Mouse (Mus musculus): ENCODE data around the gene Ccng2. TPM values are rescaled to one million over a fixed set of nuclear protein-coding genes. Genes with fewer than 3 reads are reported as not detected.
A peak's percentile ranks its signal among the peaks of the same experiment; 100 is the strongest.

Gene Ccng2
- 14.5 and 16.1 TPM in 2 replicates for total RNA-seq (2014; rRNA removed)
- polyA plus RNA-seq (2012; rRNA removed), result 9.2 and 11.7 TPM in 2 replicates

DNA sequence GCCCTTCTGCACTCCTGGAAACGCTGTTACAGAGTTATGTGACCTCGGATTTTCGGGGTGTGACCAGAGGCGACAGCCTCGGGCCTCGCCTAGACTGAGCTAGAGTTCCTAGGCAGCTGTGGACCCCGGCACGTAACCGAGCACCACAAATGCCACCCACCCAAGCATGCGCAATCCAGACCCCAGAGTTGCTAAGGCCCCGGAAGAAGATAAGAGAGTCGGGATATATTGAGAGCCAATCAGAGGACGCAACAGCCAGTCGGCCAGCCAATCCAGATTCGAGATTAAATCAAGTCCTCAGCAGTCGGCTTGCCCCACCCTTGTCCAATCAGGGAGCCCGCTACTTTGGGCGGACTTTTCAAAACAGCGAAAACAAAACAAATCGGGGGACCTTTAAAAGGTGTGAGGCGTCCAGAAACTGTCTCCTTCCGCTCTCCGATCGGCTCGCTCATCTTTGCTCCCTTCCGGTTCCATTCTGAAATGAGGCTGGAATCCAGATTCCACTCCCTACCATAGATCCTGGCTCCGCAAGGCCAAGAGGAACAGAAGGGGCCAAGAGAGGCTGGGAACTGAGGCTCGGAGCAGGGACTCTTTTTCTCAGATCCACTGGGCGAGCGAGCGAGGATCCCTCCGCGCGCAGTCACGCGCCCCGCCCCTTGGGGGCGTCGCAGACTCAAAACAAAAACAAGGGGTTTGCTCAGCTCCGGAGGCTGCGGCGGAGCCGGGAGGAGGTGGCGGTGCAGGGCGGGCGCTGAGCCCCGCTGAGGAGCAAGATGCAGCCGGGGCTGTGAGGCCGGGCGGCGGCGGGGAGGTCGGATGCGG is at the start of gene Ccng2:
Gene Ccng2 (plus strand): TSS at position 375 of the 822 bp plus-strand sequence.
- 1% methylated on average over 54 of the region's 54 CpGs for WGBS
- Histone ChIP-seq H3K27ac (replicated peaks; ENCODE audit: insufficient read depth, low read depth, low read length) (peak within 1 kb of the TSS; percentile 92), H3K4me1 (ENCODE audit: control insufficient read depth, insufficient read depth, low read length) (no peaks in the 10 kb centered on the region), H3K79me2 (ENCODE audit: control insufficient read depth, insufficient read depth, low read length) (peaks cover 2% of the 10 kb centered on the region; the same call in 1 of the 2 replicates), H3K27me3 (ENCODE audit: control insufficient read depth, insufficient read depth, low read length) (no peaks in the 10 kb centered on the region), H3K36me3 (ENCODE audit: control insufficient read depth, insufficient read depth, low read length) (peaks cover 12% of the 10 kb centered on the region), H3K9ac (ENCODE audit: low read depth, low read length) (peak within 1 kb of the TSS; percentile 90), H3K4me3 (ENCODE audit: insufficient read depth, low read depth, low read length) (peak within 1 kb of the TSS; percentile 93)
- DNase-seq (ENCODE audit: extremely low read depth, low read depth, low spot score), result peak; percentile 97
- peak; percentile 97 for TF ChIP-seq POLR2A (IDR thresholded peaks at IDR 0.05; ENCODE audit: extremely low read depth, insufficient read depth, low read length)
- no peak for TF ChIP-seq CTCF (IDR thresholded peaks at IDR 0.05; ENCODE audit: low read depth, low read length)

- H3K4me1 ChIP-seq (ENCODE audit: control insufficient read depth, insufficient read depth, low read length), result no peaks in the 10 kb centered on the region
- no peak overlapping the region for H3K4me3 ChIP-seq (ENCODE audit: insufficient read depth, low read depth, low read length)
- H3K79me2 ChIP-seq (ENCODE audit: control insufficient read depth, insufficient read depth, low read length), result no peaks in the 10 kb centered on the region
- 86% methylated on average over 3 of the region's 3 CpGs for WGBS
- H3K27me3 ChIP-seq (ENCODE audit: control insufficient read depth, insufficient read depth, low read length), result no peaks in the 10 kb centered on the region
- no peaks in the 10 kb centered on the region for H3K36me3 ChIP-seq (ENCODE audit: control insufficient read depth, insufficient read depth, low read length)
- no peak overlapping the region for H3K9ac ChIP-seq (ENCODE audit: low read depth, low read length)
- no peak for TF ChIP-seq CTCF (IDR thresholded peaks at IDR 0.05; ENCODE audit: low read depth, low read length)
- no peak overlapping the region for H3K27ac ChIP-seq (replicated peaks; ENCODE audit: insufficient read depth, low read depth, low read length)
- DNase-seq (ENCODE audit: extremely low read depth, low read depth, low spot score), result no peak
Measured at GRCm38 (mm10) chr5:93218375-93218774, 48.7 kb upstream of the Ccng2 start.

DNA sequence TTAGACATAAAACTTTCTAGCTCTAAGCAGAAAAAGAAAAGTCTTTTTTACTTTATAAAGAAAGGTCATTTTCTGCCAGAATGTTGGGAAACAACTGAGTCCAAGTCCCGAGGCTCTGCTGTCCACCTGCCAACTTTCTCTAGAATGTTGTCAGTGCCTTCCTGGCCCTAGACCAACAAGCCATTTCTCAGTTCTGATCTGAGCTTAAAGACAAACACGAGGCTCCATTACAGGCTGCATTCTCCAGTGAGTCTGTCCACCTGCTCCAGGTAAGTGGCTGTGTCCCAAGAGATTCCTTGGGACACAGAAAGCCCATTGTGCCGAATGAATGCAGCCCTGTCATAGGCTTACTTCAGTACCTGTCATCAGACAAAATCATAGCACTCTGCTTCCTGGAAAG is 45.4 kb upstream of the Ccng2 start:
- H3K27me3 ChIP-seq (ENCODE audit: control insufficient read depth, insufficient read depth, low read length), result no peaks in the 10 kb centered on the region
- no peak overlapping the region for H3K4me3 ChIP-seq (ENCODE audit: insufficient read depth, low read depth, low read length)
- DNase-seq (ENCODE audit: extremely low read depth, low read depth, low spot score), result peak; percentile 59
- WGBS, result 33% methylated on average over 3 of the region's 3 CpGs
- H3K9ac ChIP-seq (ENCODE audit: low read depth, low read length), result no peak overlapping the region
- no peak for TF ChIP-seq POLR2A (IDR thresholded peaks at IDR 0.05; ENCODE audit: extremely low read depth, insufficient read depth, low read length)
- H3K79me2 ChIP-seq (ENCODE audit: control insufficient read depth, insufficient read depth, low read length), result no peaks in the 10 kb centered on the region
- no peaks in the 10 kb centered on the region for H3K4me1 ChIP-seq (ENCODE audit: control insufficient read depth, insufficient read depth, low read length)
- H3K27ac ChIP-seq (replicated peaks; ENCODE audit: insufficient read depth, low read depth, low read length), result no peak overlapping the region
- H3K36me3 ChIP-seq (ENCODE audit: control insufficient read depth, insufficient read depth, low read length), result no peaks in the 10 kb centered on the region

GRCm38 (mm10) chr5:93224549-93224948 is 42.5 kb upstream of the Ccng2 start:
- Histone ChIP-seq H3K27ac (replicated peaks; ENCODE audit: insufficient read depth, low read depth, low read length) (no peak overlapping the region), H3K9ac (ENCODE audit: low read depth, low read length) (no peak overlapping the region)
- WGBS, result 68% methylated on average over 2 of the region's 2 CpGs

DNA sequence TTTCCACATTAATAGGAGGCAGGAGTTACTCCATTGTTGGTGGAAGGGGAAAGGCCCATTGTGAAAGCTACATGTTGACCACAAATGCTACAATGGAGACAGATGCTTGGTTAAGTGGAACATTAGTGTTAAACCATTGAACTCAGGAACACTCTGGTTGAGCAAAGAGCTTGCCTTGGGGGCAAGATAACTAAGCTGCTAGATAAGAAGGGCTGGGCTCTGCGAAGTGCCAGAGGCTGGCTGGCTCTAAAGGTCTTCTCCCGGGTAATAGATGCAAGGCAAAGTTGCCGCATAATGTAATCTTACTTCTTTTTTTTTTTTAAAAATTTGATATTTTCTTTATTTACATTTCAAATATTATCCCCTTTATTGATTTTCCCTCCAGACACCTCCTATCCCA is 39.9 kb upstream of the Ccng2 start:
- WGBS, result 86% methylated on average over 3 of the region's 3 CpGs
- no peak for DNase-seq (ENCODE audit: extremely low read depth, low read depth, low spot score)
- Histone ChIP-seq H3K79me2 (ENCODE audit: control insufficient read depth, insufficient read depth, low read length) (no peaks in the 10 kb centered on the region), H3K9ac (ENCODE audit: low read depth, low read length) (no peak overlapping the region), H3K4me1 (ENCODE audit: control insufficient read depth, insufficient read depth, low read length) (no peaks in the 10 kb centered on the region), H3K27ac (replicated peaks; ENCODE audit: insufficient read depth, low read depth, low read length) (no peak overlapping the region), H3K36me3 (ENCODE audit: control insufficient read depth, insufficient read depth, low read length) (no peaks in the 10 kb centered on the region), H3K4me3 (ENCODE audit: insufficient read depth, low read depth, low read length) (no peak overlapping the region), H3K27me3 (ENCODE audit: control insufficient read depth, insufficient read depth, low read length) (no peaks in the 10 kb centered on the region)
- no peak for TF ChIP-seq CTCF (IDR thresholded peaks at IDR 0.05; ENCODE audit: low read depth, low read length)
- TF ChIP-seq POLR2A (IDR thresholded peaks at IDR 0.05; ENCODE audit: extremely low read depth, insufficient read depth, low read length), result no peak

More at GRCm38 (mm10) chr5:93224549-93224948, 42.5 kb upstream of the Ccng2 start:
- DNase-seq (ENCODE audit: extremely low read depth, low read depth, low spot score), result no peak
- H3K4me1 ChIP-seq (ENCODE audit: control insufficient read depth, insufficient read depth, low read length), result no peaks in the 10 kb centered on the region
- no peaks in the 10 kb centered on the region for H3K36me3 ChIP-seq (ENCODE audit: control insufficient read depth, insufficient read depth, low read length)
- H3K79me2 ChIP-seq (ENCODE audit: control insufficient read depth, insufficient read depth, low read length), result no peaks in the 10 kb centered on the region
- TF ChIP-seq CTCF (IDR thresholded peaks at IDR 0.05; ENCODE audit: low read depth, low read length), result no peak
- TF ChIP-seq POLR2A (IDR thresholded peaks at IDR 0.05; ENCODE audit: extremely low read depth, insufficient read depth, low read length), result no peak
- H3K27me3 ChIP-seq (ENCODE audit: control insufficient read depth, insufficient read depth, low read length), result no peaks in the 10 kb centered on the region
- H3K4me3 ChIP-seq (ENCODE audit: insufficient read depth, low read depth, low read length), result no peak overlapping the region

- TF ChIP-seq CTCF (IDR thresholded peaks at IDR 0.05; ENCODE audit: low read depth, low read length) (no peak), POLR2A (IDR thresholded peaks at IDR 0.05; ENCODE audit: extremely low read depth, insufficient read depth, low read length) (no peak)
- H3K27me3 ChIP-seq (ENCODE audit: control insufficient read depth, insufficient read depth, low read length), result no peaks in the 10 kb centered on the region
- H3K27ac ChIP-seq (replicated peaks; ENCODE audit: insufficient read depth, low read depth, low read length), result no peak overlapping the region
- H3K9ac ChIP-seq (ENCODE audit: low read depth, low read length), result no peak overlapping the region
- WGBS, result 84% methylated on average over 2 of the region's 2 CpGs
- no peak overlapping the region for H3K4me3 ChIP-seq (ENCODE audit: insufficient read depth, low read depth, low read length)
- no peaks in the 10 kb centered on the region for H3K36me3 ChIP-seq (ENCODE audit: control insufficient read depth, insufficient read depth, low read length)
- no peaks in the 10 kb centered on the region for H3K4me1 ChIP-seq (ENCODE audit: control insufficient read depth, insufficient read depth, low read length)
- no peak for DNase-seq (ENCODE audit: extremely low read depth, low read depth, low spot score)
- H3K79me2 ChIP-seq (ENCODE audit: control insufficient read depth, insufficient read depth, low read length), result no peaks in the 10 kb centered on the region
Measured at GRCm38 (mm10) chr5:93229527-93229926, 37.5 kb upstream of the Ccng2 start.
